Mouse (Mus musculus): ENCODE measurements around the gene Aif1l. TPM values are rescaled to one million over a fixed set of nuclear protein-coding genes. Genes with fewer than 3 reads are reported as not detected.
A peak's percentile ranks its signal among the peaks of the same experiment; 100 is the strongest.

Aif1l gene
- total RNA-seq, 2 experiments from 2014 or later, result 1.6 to 3.2 TPM

- intact Hi-C loops (cut with DNase I), result no loop called here
Measured at GRCm38 (mm10) chr2:31950966-31951365, 1.0 kb downstream of the Aif1l start.

DNA sequence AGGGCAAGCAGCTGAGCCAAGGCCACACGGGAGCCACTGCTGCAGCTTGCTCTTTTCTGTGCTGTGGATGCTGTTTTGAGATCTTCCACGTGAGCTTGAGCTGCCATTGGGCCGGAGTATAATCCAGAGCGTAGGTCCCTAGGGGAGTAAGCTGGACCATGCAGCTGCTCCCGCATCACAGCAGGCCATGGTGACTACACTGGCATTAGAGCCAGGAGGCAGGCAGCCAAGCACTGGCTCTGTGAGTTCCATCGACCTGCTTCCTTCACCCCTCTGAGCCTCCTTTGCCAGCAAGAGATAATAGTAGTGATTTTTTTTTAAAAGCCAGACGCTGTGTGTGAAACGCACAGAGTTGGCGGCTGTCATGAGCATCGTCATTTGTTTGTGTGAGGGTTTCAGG lies 2.3 kb downstream of the Aif1l start:
- intact Hi-C loops (cut with DNase I), result no loop called here
- DNase-seq, result no peak

More at GRCm38 (mm10) chr2:31950966-31951365, 1.0 kb downstream of the Aif1l start:
- DNase-seq, result no peak

DNA sequence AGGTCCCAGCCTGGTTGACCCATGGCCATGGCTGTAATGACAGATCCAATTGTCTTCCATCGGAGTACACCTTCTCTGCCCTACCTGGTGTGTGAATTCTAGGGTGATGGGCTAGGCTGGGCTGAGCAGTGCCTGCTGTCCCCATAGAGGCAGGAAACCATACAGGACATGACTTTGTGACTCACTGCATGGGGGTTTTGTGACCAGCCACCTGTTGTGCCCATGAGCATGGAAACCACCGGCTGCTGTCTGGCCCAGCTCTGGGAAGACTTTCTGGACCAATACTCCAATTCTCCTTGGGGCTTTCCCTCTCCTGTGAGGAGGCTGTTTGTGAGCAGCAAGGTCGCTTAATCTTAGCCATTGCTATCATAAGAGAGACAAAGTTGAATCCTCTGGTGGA lies 2.8 kb downstream of the Aif1l start:
- DNase-seq, result no peak
- intact Hi-C loops (cut with DNase I), result no loop called here

GRCm38 (mm10) chr2:31953687-31954086 lies 3.7 kb downstream of the Aif1l start:
- intact Hi-C loops (cut with DNase I), result no loop called here
- DNase-seq, result no peak

DNA sequence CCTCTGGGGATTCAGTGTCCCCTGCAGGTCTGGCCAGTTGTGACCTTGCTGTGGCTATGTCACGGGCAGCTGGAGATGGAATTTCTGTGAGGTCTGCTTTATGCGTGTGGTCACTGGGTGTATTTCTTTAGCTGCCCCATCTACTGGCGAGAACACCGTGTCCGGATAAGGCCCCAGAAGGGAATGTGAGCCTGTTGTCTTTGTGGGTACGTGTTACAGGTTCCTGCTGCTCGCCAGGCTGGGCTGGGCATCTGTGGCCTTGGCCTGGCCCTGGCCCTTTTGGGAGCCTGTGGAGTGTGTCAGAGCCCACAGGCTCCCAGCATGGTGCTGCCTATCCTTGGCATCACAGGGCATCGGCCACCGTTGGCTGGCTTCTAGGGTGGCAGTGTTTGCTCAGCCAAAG lies 4.8 kb downstream of the Aif1l start:
- DNase-seq, result no peak
- intact Hi-C loops (cut with DNase I), result no loop called here

- no peak for DNase-seq
- intact Hi-C loops (cut with DNase I), result no loop called here
Measured at GRCm38 (mm10) chr2:31955686-31956085, 5.7 kb downstream of the Aif1l start.

DNA sequence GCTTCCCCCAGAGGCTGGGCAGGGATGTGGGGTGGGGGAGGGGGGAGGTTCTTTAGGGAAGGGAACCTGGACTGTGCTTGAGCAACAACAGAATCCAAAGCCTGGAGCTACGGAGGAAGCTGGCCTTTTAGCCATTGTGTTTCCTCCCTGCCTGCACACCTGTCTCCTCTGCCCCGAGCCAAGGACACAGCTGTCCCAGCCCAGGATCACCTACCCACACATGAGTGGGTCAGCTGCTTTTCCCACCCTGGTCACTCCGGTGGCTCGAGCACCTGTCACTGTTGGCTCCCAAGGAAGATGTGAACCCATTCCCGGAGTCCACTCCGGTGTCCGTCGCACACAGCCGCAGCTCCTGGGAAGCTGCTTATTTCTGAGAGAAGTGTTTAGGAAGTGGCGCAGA lies 7.3 kb downstream of the Aif1l start:
- intact Hi-C loops (cut with DNase I), result no loop called here
- DNase-seq, result no peak

DNA sequence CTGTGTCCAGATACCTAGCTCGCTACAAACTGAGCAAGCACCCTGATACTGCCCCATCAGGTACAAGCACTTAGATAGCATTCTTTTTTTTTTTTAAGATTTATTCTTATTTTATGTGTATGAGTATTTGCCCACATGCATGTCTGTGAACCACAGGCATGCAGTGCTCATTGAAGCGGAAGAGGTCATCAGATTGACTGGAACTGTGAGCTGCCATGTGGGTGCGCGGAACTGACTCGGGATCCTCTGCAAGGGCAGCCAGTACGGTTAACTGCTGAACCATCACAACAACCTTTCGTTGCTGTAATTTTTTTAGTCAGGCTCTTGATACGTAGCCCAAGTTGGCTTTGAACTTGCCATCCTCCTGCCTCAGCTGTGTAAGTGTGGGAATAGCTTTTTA lies 11.0 kb downstream of the Aif1l start:
- no peak for DNase-seq
- intact Hi-C loops (cut with DNase I), result no loop called here

GRCm38 (mm10) chr2:31961791-31962222 lies 11.9 kb downstream of the Aif1l start:
- intact Hi-C loops (cut with DNase I), result no loop called here
- no peak for DNase-seq

GRCm38 (mm10) chr2:31962501-31963224 lies 12.7 kb downstream of the Aif1l start:
- DNase-seq, result no peak
- intact Hi-C loops (cut with DNase I), result no loop called here

- DNase-seq, result no peak
- intact Hi-C loops (cut with DNase I), result no loop called here
Measured at GRCm38 (mm10) chr2:31963491-31963890, 13.6 kb downstream of the Aif1l start.

DNA sequence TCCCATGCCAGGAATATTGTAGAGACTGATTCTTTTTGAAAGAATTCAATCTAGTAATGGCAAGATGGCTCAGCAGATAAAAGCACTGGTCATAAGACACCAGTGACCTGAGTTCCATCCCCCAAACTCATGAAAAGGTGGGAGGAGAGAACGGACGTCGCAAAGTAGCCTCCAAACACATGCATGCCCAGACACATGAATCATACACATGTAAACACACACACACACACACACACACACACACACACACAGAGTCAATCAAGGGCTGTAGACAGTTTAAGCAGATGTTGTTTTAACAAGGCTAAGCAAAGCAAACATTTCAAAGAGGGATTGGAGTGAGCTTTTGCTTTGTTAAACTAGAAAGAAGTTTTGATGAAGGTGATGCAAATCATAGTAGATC lies 14.3 kb downstream of the Aif1l start:
- no peak for DNase-seq
- intact Hi-C loops (cut with DNase I), result no loop called here

DNA sequence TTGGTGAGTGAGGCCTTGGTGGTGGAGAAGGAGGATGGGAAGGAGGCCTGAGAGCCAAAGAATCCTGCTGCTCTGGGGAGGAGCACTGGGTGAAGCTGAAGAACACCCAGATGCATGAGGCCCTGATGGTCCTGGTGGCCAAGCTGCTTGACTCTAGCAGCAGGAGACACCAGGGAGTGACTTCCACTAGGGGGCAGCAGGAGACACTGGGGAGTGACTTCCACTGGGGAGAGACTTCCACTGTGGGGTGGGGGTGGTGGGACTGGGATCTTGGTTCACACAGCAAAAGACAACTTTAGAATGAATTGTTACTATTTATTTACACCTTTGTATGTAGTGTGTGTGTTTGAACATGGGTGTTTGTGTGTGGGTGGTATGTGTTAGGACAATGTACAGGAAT lies 15.2 kb downstream of the Aif1l start:
- DNase-seq, result peak in 1 of 2 experiments; percentile 25
- intact Hi-C loops (cut with DNase I), result no loop called here

DNA sequence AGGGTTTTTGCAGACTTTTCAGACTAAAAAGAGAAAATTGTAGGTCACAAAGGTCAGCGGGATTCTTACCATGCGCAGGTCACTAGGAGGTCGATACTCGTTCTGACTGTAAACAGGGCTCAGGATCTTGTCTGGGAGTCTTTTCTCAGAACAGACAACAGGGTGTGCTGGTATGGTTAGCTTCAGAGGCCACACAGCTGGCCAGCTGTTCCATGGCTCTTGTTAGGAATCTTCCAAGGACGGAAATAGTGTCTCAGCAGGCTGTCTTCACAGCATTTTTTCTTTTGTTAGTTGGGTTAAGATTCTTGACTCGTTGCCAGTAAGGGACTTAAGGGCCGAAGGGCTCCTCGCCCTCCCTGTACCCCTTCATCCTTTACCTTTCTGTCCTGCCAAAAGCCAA lies 16.9 kb downstream of the Aif1l start:
- no peak for DNase-seq
- intact Hi-C loops (cut with DNase I), result no loop called here

DNA sequence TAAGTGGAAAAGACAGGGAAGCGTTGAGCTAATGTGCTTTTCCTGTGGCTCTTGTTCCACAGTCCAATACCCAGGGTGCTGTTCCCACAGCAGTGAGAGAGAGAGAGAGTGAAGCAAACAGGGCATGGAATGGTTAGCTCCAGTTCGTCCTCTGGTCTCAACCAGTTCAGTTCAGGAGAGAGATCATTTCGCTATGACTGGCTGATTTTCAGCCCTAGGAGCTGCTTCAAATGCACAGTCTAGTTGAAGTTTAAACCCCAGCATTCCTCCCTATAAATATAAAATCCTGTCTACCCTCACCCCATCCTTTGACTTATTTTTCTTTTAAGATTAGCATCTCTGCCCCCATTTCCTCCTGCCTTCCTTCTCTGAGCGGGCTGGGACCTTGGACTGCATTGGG lies 22.6 kb downstream of the Aif1l start:
- DNase-seq, result no peak
- intact Hi-C loops (cut with DNase I), result loop anchor here (5.0 kb wide), 1 partner anchor 165 kb away; no protein-coding TSS in a partner anchor

GRCm38 (mm10) chr2:31974141-31974808 lies 24.3 kb downstream of the Aif1l start, which contains the start of gene Nup214:
Gene Nup214, plus strand, starts transcription at chr2:31974436.
- peak; percentile 99 to 100 for DNase-seq
- intact Hi-C loops (cut with DNase I), result loop anchor here (5.0 kb wide), 1 partner anchor 163 kb away; no protein-coding TSS in a partner anchor

GRCm38 (mm10) chr2:31974809-31975371 lies 25.0 kb downstream of the Aif1l start:
- intact Hi-C loops (cut with DNase I), result loop anchor here (5.0 kb wide), 1 partner anchor 162 kb away; no protein-coding TSS in a partner anchor
- no peak for DNase-seq

DNA sequence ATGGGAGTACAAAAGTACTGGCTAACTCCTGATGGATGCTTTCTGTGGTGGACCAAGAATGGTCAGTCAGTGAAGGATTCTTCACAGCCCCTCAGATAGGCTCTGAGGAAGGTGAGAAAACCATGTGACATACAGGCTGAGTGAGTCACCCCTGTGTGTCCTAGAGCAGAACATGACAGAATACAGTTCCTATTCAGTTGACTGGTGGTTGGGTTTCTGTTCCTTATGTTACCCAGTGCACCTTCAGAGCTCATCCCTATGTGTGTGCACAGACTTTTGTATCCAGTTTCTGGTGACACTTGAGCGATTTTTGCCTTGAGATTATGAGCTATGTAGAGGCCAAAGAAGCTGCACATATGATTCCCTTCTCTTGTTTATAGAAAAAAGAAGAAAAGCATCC lies 37.8 kb downstream of the Aif1l start:
- intact Hi-C loops (cut with DNase I), result no loop called here
- no peak for DNase-seq

DNA sequence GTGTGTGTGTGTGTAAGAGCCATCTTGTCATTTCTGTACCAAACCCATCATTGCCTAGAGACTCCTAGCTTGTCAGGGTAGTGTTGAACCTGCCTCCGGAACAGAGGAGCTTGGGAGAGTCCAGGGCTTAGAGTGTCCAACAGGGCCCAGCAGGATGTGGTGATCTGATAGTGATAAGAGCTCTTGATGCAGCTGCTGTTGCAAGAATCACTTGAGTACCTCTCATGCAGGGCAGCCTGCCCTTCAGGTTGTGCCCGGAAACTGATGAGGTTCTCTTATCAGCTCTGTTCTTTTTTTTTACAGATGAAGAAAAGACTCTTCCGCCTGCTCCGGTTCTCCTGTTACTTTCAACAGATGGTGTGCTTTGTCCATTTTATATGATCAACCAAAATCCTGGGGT lies 41.0 kb downstream of the Aif1l start:
- intact Hi-C loops (cut with DNase I), result no loop called here
- no peak for DNase-seq

- DNase-seq, result no peak
- intact Hi-C loops (cut with DNase I), result no loop called here
Measured at GRCm38 (mm10) chr2:31994896-31995295, 45.0 kb downstream of the Aif1l start.

DNA sequence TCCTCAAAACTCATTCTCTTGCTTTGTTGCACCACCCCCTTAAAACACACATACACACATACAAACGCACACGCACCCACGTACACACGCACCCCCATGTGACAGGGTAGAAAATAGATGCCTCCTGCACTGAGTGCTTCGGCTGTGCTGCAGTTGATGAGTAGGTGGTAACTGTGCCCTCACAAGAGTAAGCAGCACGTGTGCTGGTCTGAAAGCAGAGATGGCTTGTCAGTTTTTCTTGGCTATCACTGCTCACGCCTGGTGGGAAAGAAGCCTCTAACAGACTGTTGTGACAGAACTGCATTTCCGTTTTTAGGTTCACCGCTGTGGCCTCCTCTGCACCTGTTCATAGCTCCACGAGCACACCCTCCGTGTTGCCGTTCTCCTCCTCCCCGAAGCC lies 46.1 kb downstream of the Aif1l start:
- intact Hi-C loops (cut with DNase I), result no loop called here
- no peak for DNase-seq

GRCm38 (mm10) chr2:31997539-31997938 lies 47.6 kb downstream of the Aif1l start:
- DNase-seq, result no peak
- intact Hi-C loops (cut with DNase I), result no loop called here

All from heart, postnatal 36 days (tissue).